9 mouse cellular contexts compared by ENCODE assay signal in genomic region chr5:121443548-121443947, GRCm38 (mm10). TPM values are rescaled to one million over a fixed set of nuclear protein-coding genes. Genes with fewer than 3 reads are reported as not detected.
DNase-seq lines count a peak whose midpoint lies in the region; ATAC-seq and TF ChIP-seq lines count a peak whose summit lies in the region.
"Had no signal": no experiment of that assay in that cellular context is flagged by ENCODE, and none has a peak within 500 bp of the region (broad histone marks: within the 10 kb centered on the region; RNA-seq: fewer than 3 reads in every experiment).

No protein-coding gene starts in this region.

- no peak overlapping the region for H3K4me3 ChIP-seq in heart, postnatal 0 days (ENCODE audit: low read depth, low read length)
- H3K4me3 ChIP-seq in limb, embryonic 11.5 days (ENCODE audit: low read depth, low read length): no peak overlapping the region

- peaks cover 94% of the 10 kb centered on the region for H3K36me3 ChIP-seq in heart, postnatal 0 days (replicated peaks; ENCODE audit: control insufficient read depth, insufficient read depth, low read length)
- peaks cover 36% of the 10 kb centered on the region for H3K36me3 ChIP-seq in limb, embryonic 11.5 days (ENCODE audit: control insufficient read depth, insufficient read depth, low read length)

- 92% methylated on average over 3 of the region's 3 CpGs for WGBS in heart, postnatal 0 days
- WGBS in limb, embryonic 11.5 days: 89% methylated on average over 3 of the region's 3 CpGs

- no peak for DNase-seq in heart, postnatal 0 days (ENCODE audit: low spot score)
- DNase-seq in heart, postnatal 25 days (ENCODE audit: low spot score): no peak
- DNase-seq in right cerebral cortex, postnatal 14 days: peak; percentile 71
- DNase-seq in right cerebral cortex, adult 18-20 months: no peak
- peak; percentile 68 for DNase-seq in c-Kit-positive CD71-positive TER-119-positive erythroid progenitor cells, embryonic 14.5 days (ENCODE audit: low spot score)
- DNase-seq in limb, embryonic 11.5 days (ENCODE audit: low spot score): peak; percentile 59
- peak; percentile 61 for DNase-seq in thymus, postnatal 14 days
- DNase-seq in heart, adult 11 months: no peak

- ATAC-seq in heart, postnatal 0 days (ENCODE audit: insufficient read depth, low read depth): no peak
- ATAC-seq in limb, embryonic 11.5 days (ENCODE audit: insufficient number of reproducible peaks, low FRiP score, low TSS enrichment, low read depth): no peak

- TF ChIP-seq CTCF in heart, postnatal 0 days (IDR thresholded peaks at IDR 0.05; ENCODE audit: low read depth): peak; percentile 39

- TF ChIP-seq EP300 in heart, postnatal 0 days (IDR thresholded peaks at IDR 0.05; ENCODE audit: low read depth): no peak

- no peaks in the 10 kb centered on the region for H3K4me1 ChIP-seq in heart, postnatal 0 days (ENCODE audit: control insufficient read depth, insufficient read depth)
- no peaks in the 10 kb centered on the region for H3K4me1 ChIP-seq in limb, embryonic 11.5 days (ENCODE audit: control insufficient read depth, insufficient read depth, low read length)

- no peak overlapping the region for H3K9ac ChIP-seq in heart, postnatal 0 days (replicated peaks; ENCODE audit: low read depth, low read length)
- H3K9ac ChIP-seq in limb, embryonic 11.5 days (ENCODE audit: low read length): no peak overlapping the region

- intact Hi-C loops in heart, postnatal 25 days (cut with DNase I): loop anchor here (5.0 kb wide), 1 partner anchor 34 kb away; no protein-coding TSS in a partner anchor

- no peaks in the 10 kb centered on the region for H3K27me3 ChIP-seq in heart, postnatal 0 days (ENCODE audit: control insufficient read depth, insufficient read depth, low read length)
- no peaks in the 10 kb centered on the region for H3K27me3 ChIP-seq in limb, embryonic 11.5 days (ENCODE audit: control insufficient read depth, insufficient read depth, low read length)

- no peak overlapping the region for H3K27ac ChIP-seq in heart, postnatal 0 days (ENCODE audit: low read depth)
- no peak overlapping the region for H3K27ac ChIP-seq in limb, embryonic 11.5 days (replicated peaks; ENCODE audit: low read depth, low read length)

- no peaks in the 10 kb centered on the region for H3K9me3 ChIP-seq in heart, postnatal 0 days (replicated peaks; ENCODE audit: control insufficient read depth, low read length)
- no peaks in the 10 kb centered on the region for H3K9me3 ChIP-seq in limb, embryonic 11.5 days (ENCODE audit: control insufficient read depth, low read length)

- no peak overlapping the region for H3K4me2 ChIP-seq in heart, postnatal 0 days (ENCODE audit: low read depth, low read length)
- no peak overlapping the region for H3K4me2 ChIP-seq in limb, embryonic 11.5 days (ENCODE audit: low read depth, severe bottlenecking)

RNA-seq across cellular contexts. Expression of gene Tmem116, which starts 8.1 kb away (rescaled TPM):
- 6.5 and 11.5 TPM in 2 replicates for total RNA-seq in heart, postnatal 0 days (2014; rRNA removed; ENCODE audit: low replicate concordance)
- polyA plus RNA-seq in heart, postnatal 0 days (2015; fragmentation: Nextera tagmentation; extraction: Ambion mirVana): 7.0 and 7.5 TPM in 2 replicates
- total RNA-seq in heart, postnatal 25 days (2021): 10 to 100 TPM in 1 of 2 experiments, 1 to 10 TPM in 1; 8.2 to 10.1 TPM
- polyA plus RNA-seq in limb, embryonic 11.5 days (2014; fragmentation: Nextera tagmentation; extraction: Ambion mirVana): 0.99 and 1.1 TPM in 2 replicates

RNA-seq across cellular contexts. Expression of gene Erp29, which starts 8.8 kb away (rescaled TPM):
- 32.5 and 55.4 TPM in 2 replicates for total RNA-seq in heart, postnatal 0 days (2014; rRNA removed; ENCODE audit: low replicate concordance)
- 89.3 and 96.5 TPM in 2 replicates for polyA plus RNA-seq in heart, postnatal 0 days (2015; fragmentation: Nextera tagmentation; extraction: Ambion mirVana)
- total RNA-seq in heart, postnatal 25 days (2021): 10 to 100 TPM; 83.2 to 84.7 TPM
- polyA plus RNA-seq in limb, embryonic 11.5 days (2014; fragmentation: Nextera tagmentation; extraction: Ambion mirVana): 95.4 and 100 TPM in 2 replicates

RNA-seq across cellular contexts. Expression of gene Naa25, which starts 45.8 kb away (rescaled TPM):
- 15.8 and 16.6 TPM in 2 replicates for total RNA-seq in heart, postnatal 0 days (2014; rRNA removed; ENCODE audit: low replicate concordance)
- 19.9 and 21.4 TPM in 2 replicates for polyA plus RNA-seq in heart, postnatal 0 days (2015; fragmentation: Nextera tagmentation; extraction: Ambion mirVana)
- total RNA-seq in heart, postnatal 25 days (2021): 10 to 100 TPM; 19.9 TPM
- polyA plus RNA-seq in limb, embryonic 11.5 days (2014; fragmentation: Nextera tagmentation; extraction: Ambion mirVana): 42.6 and 47.0 TPM in 2 replicates

RNA-seq across cellular contexts. Expression of gene Trafd1, which starts 58.1 kb away (rescaled TPM):
- total RNA-seq in heart, postnatal 0 days (2014; rRNA removed; ENCODE audit: low replicate concordance): 83.8 and 113 TPM in 2 replicates
- polyA plus RNA-seq in heart, postnatal 0 days (2015; fragmentation: Nextera tagmentation; extraction: Ambion mirVana): 67.2 and 67.7 TPM in 2 replicates
- 10 to 100 TPM; 48.1 to 51.3 TPM for total RNA-seq in heart, postnatal 25 days (2021)
- polyA plus RNA-seq in limb, embryonic 11.5 days (2014; fragmentation: Nextera tagmentation; extraction: Ambion mirVana): 59.7 and 66.6 TPM in 2 replicates

RNA-seq across cellular contexts. Expression of gene Adam1b, which starts 59.7 kb away (rescaled TPM):
- not detected in 2 replicates for total RNA-seq in heart, postnatal 0 days (2014; rRNA removed; ENCODE audit: low replicate concordance)
- 0.14 TPM in 2 replicates for polyA plus RNA-seq in heart, postnatal 0 days (2015; fragmentation: Nextera tagmentation; extraction: Ambion mirVana)
- not detected for total RNA-seq in heart, postnatal 25 days (2021)
- not detected in 2 replicates for polyA plus RNA-seq in limb, embryonic 11.5 days (2014; fragmentation: Nextera tagmentation; extraction: Ambion mirVana)
- polyA plus RNA-seq: embryonic facial prominence, embryonic 14.5 days had no signal

Comparison
In these comparisons a context has a peak if more than half of its experiments do, and no peak if none do; other contexts are left out.
1. DNase-seq: peak in right cerebral cortex, postnatal 14 days (single experiment), c-Kit-positive CD71-positive TER-119-positive erythroid progenitor cells, embryonic 14.5 days (single experiment), limb, embryonic 11.5 days (single experiment) and thymus, postnatal 14 days (single experiment); none in heart, postnatal 0 days (single experiment), heart, postnatal 25 days (single experiment), right cerebral cortex, adult 18-20 months (single experiment) and heart, adult 11 months (single experiment).